ENCODE assay signal across 25 mouse cellular contexts in the genomic region with DNA sequence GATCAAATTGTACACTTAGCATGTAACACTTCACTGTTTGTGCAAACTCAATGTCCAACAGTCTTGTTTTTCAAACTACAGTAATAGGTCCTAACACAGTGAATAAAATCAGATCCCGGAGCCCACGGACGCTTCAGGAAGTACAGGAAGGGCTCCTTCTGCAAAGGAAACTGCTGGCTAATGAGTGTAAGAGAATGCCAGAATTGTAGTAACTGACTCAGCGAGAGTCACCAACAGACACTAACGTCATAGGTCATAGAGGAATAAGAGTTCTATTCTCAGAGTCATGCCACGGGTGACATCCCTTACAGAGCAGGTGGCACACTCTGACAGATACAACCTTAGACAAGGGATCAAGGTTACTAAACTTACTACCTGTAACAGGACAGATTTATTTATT.
DNase-seq lines count a peak whose midpoint lies in the region; ATAC-seq and TF ChIP-seq lines count a peak whose summit lies in the region.
"Had no signal": no experiment of that assay in that cellular context is flagged by ENCODE, and none has a peak within 500 bp of the region (broad histone marks: within the 10 kb centered on the region; RNA-seq: fewer than 3 reads in every experiment).

No protein-coding gene starts in this region.

- no peak for ATAC-seq in heart, embryonic 13.5 days (ENCODE audit: extremely low read depth, insufficient number of reproducible peaks, low FRiP score, low TSS enrichment)
- no peak for ATAC-seq in kidney, embryonic 14.5 days (ENCODE audit: low FRiP score, low TSS enrichment)
- ATAC-seq in liver, postnatal 0 days: no peak
- ATAC-seq: CD4-positive, CD25-positive, alpha-beta regulatory T cell, adult 4 months; forebrain, embryonic 13.5 days; intestine, postnatal 0 days had no signal

- intact Hi-C loops in heart, postnatal 36 days (cut with DNase I): loop anchor here (2.0 kb wide), 2 partner anchors 32 to 78 kb away; partner anchors contain the start of gene Klhl3

- peaks cover 25% of the 10 kb centered on the region for H3K4me1 ChIP-seq in heart, embryonic 13.5 days
- 0 out of 2 replicates have a peak, but pooled peaks cover 2% of the 10 kb centered on the region for H3K4me1 ChIP-seq in kidney, adult 2 months (ENCODE audit: control insufficient read depth, insufficient read depth, low read length)
- H3K4me1 ChIP-seq in kidney, embryonic 14.5 days (ENCODE audit: control insufficient read depth, insufficient read depth, low read length): 0 out of 2 replicates have a peak, but pooled peaks cover 9% of the 10 kb centered on the region
- H3K4me1 ChIP-seq in liver, adult 2 months (ENCODE audit: control insufficient read depth, insufficient read depth, low read length): no peaks in the 10 kb centered on the region
- no peaks in the 10 kb centered on the region for H3K4me1 ChIP-seq in liver, postnatal 0 days (ENCODE audit: insufficient read depth)
- H3K4me1 ChIP-seq: forebrain, embryonic 13.5 days; hindbrain, embryonic 13.5 days; liver, embryonic 13.5 days had no signal

- H3K9ac ChIP-seq in heart, embryonic 13.5 days: no peak overlapping the region
- no peak overlapping the region for H3K9ac ChIP-seq in kidney, embryonic 14.5 days (ENCODE audit: low read depth, low read length)
- H3K9ac ChIP-seq in liver, adult 2 months (ENCODE audit: low read depth, low read length): no peak overlapping the region
- no peak overlapping the region for H3K9ac ChIP-seq in liver, postnatal 0 days (replicated peaks)
- H3K9ac ChIP-seq: forebrain, embryonic 13.5 days; hindbrain, embryonic 13.5 days; liver, embryonic 13.5 days had no signal

- 0 out of 2 replicates have a peak, but pooled peaks cover 2% of the 10 kb centered on the region for H3K27me3 ChIP-seq in heart, embryonic 13.5 days (replicated peaks)
- no peaks in the 10 kb centered on the region for H3K27me3 ChIP-seq in kidney, adult 2 months (replicated peaks; ENCODE audit: control insufficient read depth, insufficient read depth, low read length)
- no peaks in the 10 kb centered on the region for H3K27me3 ChIP-seq in kidney, embryonic 14.5 days (ENCODE audit: control insufficient read depth, insufficient read depth, low read length)
- no peaks in the 10 kb centered on the region for H3K27me3 ChIP-seq in liver, adult 2 months (ENCODE audit: control insufficient read depth, insufficient read depth, low read length)
- H3K27me3 ChIP-seq in liver, postnatal 0 days (ENCODE audit: insufficient read depth, low read length): no peaks in the 10 kb centered on the region
- H3K27me3 ChIP-seq: forebrain, embryonic 13.5 days; hindbrain, embryonic 13.5 days; liver, embryonic 13.5 days had no signal

- TF ChIP-seq POLR2A in kidney, adult 2 months (IDR thresholded peaks at IDR 0.05; ENCODE audit: low read depth, low read length): no peak
- no peak for TF ChIP-seq POLR2A in liver, adult 2 months (IDR thresholded peaks at IDR 0.05; ENCODE audit: extremely low read depth, insufficient read depth, low read length)

- H3K79me2 ChIP-seq in liver, adult 2 months (ENCODE audit: control insufficient read depth, insufficient read depth, low read length): no peaks in the 10 kb centered on the region

- WGBS in heart, embryonic 13.5 days: 61% methylated on average over 6 of the region's 6 CpGs
- WGBS in kidney, adult 2 months: 60% methylated on average over 6 of the region's 6 CpGs
- 77% methylated on average over 6 of the region's 6 CpGs for WGBS in kidney, embryonic 14.5 days
- WGBS in liver, adult 2 months: 72% methylated on average over 6 of the region's 6 CpGs
- WGBS in liver, postnatal 0 days (ENCODE audit: insufficient replicate concordance): 52% methylated on average over 6 of the region's 6 CpGs

- H3K4me2 ChIP-seq in heart, embryonic 13.5 days: no peak overlapping the region
- H3K4me2 ChIP-seq in kidney, embryonic 14.5 days (replicated peaks; ENCODE audit: low read depth, low read length): no peak overlapping the region
- no peak overlapping the region for H3K4me2 ChIP-seq in liver, postnatal 0 days (ENCODE audit: low read depth, low read length)
- H3K4me2 ChIP-seq: forebrain, embryonic 13.5 days; hindbrain, embryonic 13.5 days; liver, embryonic 13.5 days had no signal

- no peak for DNase-seq in heart, postnatal 36 days
- peak; percentile 34 for DNase-seq in kidney, adult 2 months
- DNase-seq in liver, adult 2 months (ENCODE audit: extremely low read depth, low read depth, low spot score): peak; percentile 7
- no peak for DNase-seq in liver, postnatal 0 days
- DNase-seq in lung, postnatal 10 days: peak; percentile 11
- no peak for DNase-seq in lung, postnatal 25 days (ENCODE audit: low spot score)
- DNase-seq: adrenal gland, postnatal 14 days; cerebellum, adult 11 months; cerebellum, adult 9-10 months; cerebellum, postnatal 36 days; gastrocnemius, postnatal 25 days; heart, adult 11 months; heart, postnatal 4 days; layer of hippocampus, postnatal 36 days; left cerebral cortex, postnatal 4 days; liver, embryonic 13.5 days; midbrain, embryonic 14.5 days; thymus, adult 2 months; thymus, postnatal 4 days had no signal

- no peak overlapping the region for H3K4me3 ChIP-seq in heart, embryonic 13.5 days
- no peak overlapping the region for H3K4me3 ChIP-seq in kidney, adult 2 months (ENCODE audit: insufficient read depth, low read depth, low read length)
- H3K4me3 ChIP-seq in kidney, embryonic 14.5 days (ENCODE audit: low read length): no peak overlapping the region
- no peak overlapping the region for H3K4me3 ChIP-seq in liver, adult 2 months (ENCODE audit: insufficient read depth, low read depth, low read length)
- H3K4me3 ChIP-seq in liver, postnatal 0 days (ENCODE audit: low read depth, low read length): no peak overlapping the region
- H3K4me3 ChIP-seq: forebrain, embryonic 13.5 days; hindbrain, embryonic 13.5 days; liver, embryonic 13.5 days had no signal

- H3K9me3 ChIP-seq in heart, embryonic 13.5 days: no peaks in the 10 kb centered on the region
- H3K9me3 ChIP-seq in kidney, embryonic 14.5 days (ENCODE audit: control insufficient read depth, low read length): no peaks in the 10 kb centered on the region
- H3K9me3 ChIP-seq in liver, postnatal 0 days (ENCODE audit: low read length): no peaks in the 10 kb centered on the region
- H3K9me3 ChIP-seq: forebrain, embryonic 13.5 days; hindbrain, embryonic 13.5 days; liver, embryonic 13.5 days had no signal

- TF ChIP-seq CTCF in kidney, adult 2 months (conservative IDR thresholded peaks at IDR 0.05; ENCODE audit: insufficient read depth, insufficient read length, low read depth, low read length): no peak
- no peak for TF ChIP-seq CTCF in liver, adult 2 months (IDR thresholded peaks at IDR 0.05; ENCODE audit: low read depth, low read length)
- TF ChIP-seq CTCF in liver, postnatal 0 days (IDR thresholded peaks at IDR 0.05; ENCODE audit: low read depth): no peak

- H3K36me3 ChIP-seq in heart, embryonic 13.5 days: no peaks in the 10 kb centered on the region
- H3K36me3 ChIP-seq in kidney, adult 2 months (ENCODE audit: control insufficient read depth, insufficient read depth, low read length): no peaks in the 10 kb centered on the region
- H3K36me3 ChIP-seq in kidney, embryonic 14.5 days (ENCODE audit: control insufficient read depth, insufficient read depth, low read length): no peaks in the 10 kb centered on the region
- no peaks in the 10 kb centered on the region for H3K36me3 ChIP-seq in liver, adult 2 months (ENCODE audit: control insufficient read depth, insufficient read depth, low read length)
- 0 out of 2 replicates have a peak, but pooled peaks cover 8% of the 10 kb centered on the region for H3K36me3 ChIP-seq in liver, postnatal 0 days (replicated peaks; ENCODE audit: insufficient read depth, low read length)
- H3K36me3 ChIP-seq: liver, embryonic 13.5 days had no signal

- H3K27ac ChIP-seq in heart, embryonic 13.5 days (replicated peaks): peak overlapping the region; percentile 78; the same call in 1 of the 2 replicates
- no peak overlapping the region for H3K27ac ChIP-seq in kidney, adult 2 months (ENCODE audit: insufficient read depth, low read depth, low read length)
- no peak overlapping the region for H3K27ac ChIP-seq in kidney, embryonic 14.5 days (ENCODE audit: low read depth, low read length)
- no peak overlapping the region for H3K27ac ChIP-seq in liver, adult 2 months (replicated peaks; ENCODE audit: insufficient read depth, low read depth, low read length)
- no peak overlapping the region for H3K27ac ChIP-seq in liver, postnatal 0 days (ENCODE audit: low read depth)
- H3K27ac ChIP-seq: forebrain, embryonic 13.5 days; hindbrain, embryonic 13.5 days; liver, embryonic 13.5 days had no signal

- no peak for TF ChIP-seq EP300 in liver, postnatal 0 days (IDR thresholded peaks at IDR 0.05; ENCODE audit: low read depth)

Comparison
In these comparisons a context has a peak if more than half of its experiments do, and no peak if none do; other contexts are left out.
1. DNase-seq: peak in kidney, adult 2 months (single experiment), liver, adult 2 months (single experiment) and lung, postnatal 10 days (single experiment); none in heart, postnatal 36 days (0 of 2), liver, postnatal 0 days (single experiment) and lung, postnatal 25 days (single experiment).